Mouse (Mus musculus): ENCODE measurements at regions not wholly inside any gene's neighbourhood (a gene's known extent, or its start where the extent isn't known, plus 50 kb on each side); places are given as distances from the start of the nearest gene placed in this dataset.

DNA sequence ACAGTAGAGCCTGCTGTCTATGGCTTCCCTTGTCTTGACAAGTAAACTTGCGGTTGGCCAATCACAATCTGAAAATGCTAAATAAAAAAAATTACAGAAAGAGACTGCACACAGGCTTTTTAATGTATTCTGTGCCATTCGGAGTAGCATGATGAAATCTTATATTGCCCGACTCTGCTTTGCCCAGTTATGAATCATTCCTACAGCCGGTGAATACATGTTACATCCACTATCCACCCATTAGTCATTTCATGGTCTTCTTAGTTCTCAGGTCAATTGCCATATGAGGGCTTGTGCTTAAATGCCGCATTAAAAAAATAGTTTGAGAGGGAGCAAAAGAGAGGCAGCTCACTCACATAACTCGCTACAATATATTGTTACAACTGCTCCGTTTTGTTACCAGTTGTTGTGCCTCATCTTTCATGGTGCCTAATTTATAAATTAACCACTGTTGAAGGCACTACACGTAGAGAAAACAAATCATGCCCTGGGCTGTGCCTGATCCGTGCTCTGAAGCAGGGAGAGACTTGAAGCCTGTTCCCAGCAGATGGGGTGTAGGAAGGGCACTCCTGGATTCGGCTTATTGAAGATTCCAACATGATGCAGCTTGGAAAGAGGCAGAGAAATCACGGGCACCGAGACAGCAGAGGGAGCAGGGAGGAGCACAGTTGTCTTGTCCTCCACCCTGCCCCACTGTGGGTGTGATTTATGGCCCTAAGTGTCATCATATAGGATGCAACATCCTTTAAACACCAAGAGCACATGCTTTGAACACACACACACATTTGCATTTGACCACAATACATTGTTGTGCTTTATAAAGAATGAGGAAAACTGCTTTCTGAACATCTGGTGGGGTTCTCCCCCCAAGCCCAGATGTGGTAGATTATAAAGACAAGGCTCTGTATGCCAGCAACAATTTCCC, 427.0 kb upstream of the Zmiz1 start:
- TF ChIP-seq POU5F1 (IDR thresholded peaks at IDR 0.05; ENCODE audit: borderline replicate concordance, low read length) (no peak), CTCF (conservative IDR thresholded peaks at IDR 0.05; ENCODE audit: low read length) (no peak), NANOG (IDR thresholded peaks at IDR 0.05; ENCODE audit: borderline replicate concordance, low read length) (no peak)
- H3K4me3 ChIP-seq (replicated peaks; ENCODE audit: low read length): no peak overlapping the region
- H3K27me3 ChIP-seq (ENCODE audit: insufficient read depth, low read length): peaks cover 6% of the 10 kb centered on the region; the same call in 1 of the 2 replicates
- H3K9me3 ChIP-seq (ENCODE audit: low read length): no peaks in the 10 kb centered on the region
- H3K36me3 ChIP-seq (ENCODE audit: insufficient read depth, low read length): no peaks in the 10 kb centered on the region
- peaks cover 18% of the 10 kb centered on the region for H3K4me1 ChIP-seq (replicated peaks; ENCODE audit: low read depth, low read length)

DNA sequence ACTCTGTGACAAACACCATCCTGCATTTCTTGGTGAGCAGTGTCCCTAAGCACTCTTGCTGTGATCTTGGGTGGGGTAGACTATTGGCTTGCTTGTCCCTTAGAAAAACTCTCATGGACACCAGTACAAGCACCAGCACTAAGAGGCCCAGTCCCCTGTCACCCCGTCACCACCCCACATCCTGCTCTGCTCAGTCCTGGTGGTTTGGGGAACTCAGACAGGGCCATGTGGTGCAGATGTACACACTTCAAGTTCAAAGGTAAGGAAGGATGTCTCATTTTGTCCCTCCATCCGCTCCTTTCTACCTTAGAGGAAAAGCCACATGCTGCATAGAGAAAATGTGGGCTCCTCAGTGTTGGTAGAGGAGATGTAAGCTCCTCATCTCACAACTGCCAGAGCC, 426.1 kb upstream of the Zmiz1 start:
- Histone ChIP-seq H3K9me3 (ENCODE audit: low read length) (no peaks in the 10 kb centered on the region), H3K4me1 (replicated peaks; ENCODE audit: low read depth, low read length) (peaks cover 18% of the 10 kb centered on the region), H3K4me3 (replicated peaks; ENCODE audit: low read length) (no peak overlapping the region), H3K27me3 (ENCODE audit: insufficient read depth, low read length) (no peaks in the 10 kb centered on the region; the same call in 1 of the 2 replicates), H3K36me3 (ENCODE audit: insufficient read depth, low read length) (no peaks in the 10 kb centered on the region)
- TF ChIP-seq NANOG (IDR thresholded peaks at IDR 0.05; ENCODE audit: borderline replicate concordance, low read length): no peak
- TF ChIP-seq POU5F1 (IDR thresholded peaks at IDR 0.05; ENCODE audit: borderline replicate concordance, low read length): no peak
- no peak for TF ChIP-seq CTCF (conservative IDR thresholded peaks at IDR 0.05; ENCODE audit: low read length)

DNA sequence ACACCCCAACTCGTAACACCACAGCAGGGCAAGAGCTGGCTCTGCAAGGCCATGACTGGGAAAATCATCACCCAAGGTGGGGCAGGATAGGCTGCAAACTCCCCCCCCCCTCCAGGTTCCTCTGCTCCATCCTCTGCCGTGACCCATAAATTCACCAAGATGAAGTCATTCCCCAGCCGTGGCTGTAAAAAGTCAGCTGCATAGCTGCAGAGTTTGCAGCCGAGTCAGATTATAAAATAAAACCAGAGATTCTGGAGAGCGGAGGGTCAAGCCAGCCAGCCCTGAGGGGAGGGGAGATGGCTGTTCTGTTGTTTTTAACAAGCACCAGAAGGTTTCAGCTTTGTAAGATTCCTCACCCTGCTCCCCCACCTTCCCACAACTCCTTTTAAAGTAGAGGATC, 416.7 kb upstream of the Zmiz1 start:
- TF ChIP-seq CTCF (conservative IDR thresholded peaks at IDR 0.05; ENCODE audit: low read length): no peak
- Histone ChIP-seq H3K4me1 (replicated peaks; ENCODE audit: low read depth, low read length) (no peaks in the 10 kb centered on the region), H3K27me3 (ENCODE audit: insufficient read depth, low read length) (no peaks in the 10 kb centered on the region; the same call in 1 of the 2 replicates), H3K9me3 (ENCODE audit: low read length) (no peaks in the 10 kb centered on the region), H3K36me3 (ENCODE audit: insufficient read depth, low read length) (no peaks in the 10 kb centered on the region), H3K4me3 (replicated peaks; ENCODE audit: low read length) (no peak overlapping the region)

DNA sequence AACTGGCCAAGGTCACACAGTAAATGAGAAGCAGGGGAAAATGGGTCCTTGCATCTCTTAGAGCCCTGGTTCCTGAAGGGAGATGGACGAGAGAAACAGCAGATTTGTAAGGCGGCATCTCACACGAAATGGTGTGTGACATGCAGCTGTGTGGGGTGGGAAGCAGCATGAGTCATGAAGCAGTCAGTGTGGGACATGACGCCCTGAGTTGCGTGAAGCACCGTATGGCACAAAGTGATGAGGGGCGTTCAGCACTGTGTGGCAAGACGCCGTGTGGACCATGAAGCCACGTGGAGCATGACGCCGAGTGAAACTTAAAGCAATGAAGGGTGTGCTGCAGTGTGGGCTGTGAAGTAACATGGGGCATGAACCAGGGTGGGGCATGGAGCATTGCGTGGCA, 414.9 kb upstream of the Zmiz1 start:
- TF ChIP-seq CTCF (conservative IDR thresholded peaks at IDR 0.05; ENCODE audit: low read length) (no peak), POU5F1 (IDR thresholded peaks at IDR 0.05; ENCODE audit: borderline replicate concordance, low read length) (no peak), NANOG (IDR thresholded peaks at IDR 0.05; ENCODE audit: borderline replicate concordance, low read length) (no peak)
- Histone ChIP-seq H3K4me1 (replicated peaks; ENCODE audit: low read depth, low read length) (no peaks in the 10 kb centered on the region), H3K4me3 (replicated peaks; ENCODE audit: low read length) (no peak overlapping the region), H3K9me3 (ENCODE audit: low read length) (no peaks in the 10 kb centered on the region), H3K27me3 (ENCODE audit: insufficient read depth, low read length) (0 out of 2 replicates have a peak, but pooled peaks cover 2% of the 10 kb centered on the region), H3K36me3 (ENCODE audit: insufficient read depth, low read length) (no peaks in the 10 kb centered on the region)

DNA sequence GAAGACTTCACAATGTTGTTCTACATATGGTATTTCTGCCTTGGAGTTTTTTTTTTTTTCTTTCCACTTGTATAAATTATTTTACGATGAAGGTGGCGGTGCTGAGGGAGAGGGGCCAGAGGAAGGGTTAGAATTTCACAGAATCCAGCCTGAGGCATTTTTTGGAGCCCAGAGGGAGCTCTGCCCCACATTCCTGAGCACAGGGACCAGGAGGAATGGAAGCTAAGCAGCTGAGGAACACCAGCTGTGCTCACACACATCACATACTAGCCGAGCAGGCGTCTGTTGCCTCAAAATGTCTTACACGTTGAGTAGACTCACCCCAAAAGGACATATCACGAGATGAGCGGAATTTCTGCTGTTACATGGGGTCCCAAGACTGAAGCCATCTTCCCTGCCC, 414.1 kb upstream of the Zmiz1 start:
- Histone ChIP-seq H3K4me3 (replicated peaks; ENCODE audit: low read length) (no peak overlapping the region), H3K9me3 (ENCODE audit: low read length) (no peaks in the 10 kb centered on the region), H3K36me3 (ENCODE audit: insufficient read depth, low read length) (no peaks in the 10 kb centered on the region), H3K27me3 (ENCODE audit: insufficient read depth, low read length) (0 out of 2 replicates have a peak, but pooled peaks cover 4% of the 10 kb centered on the region), H3K4me1 (replicated peaks; ENCODE audit: low read depth, low read length) (no peaks in the 10 kb centered on the region)
- no peak for TF ChIP-seq NANOG (IDR thresholded peaks at IDR 0.05; ENCODE audit: borderline replicate concordance, low read length)
- no peak for TF ChIP-seq POU5F1 (IDR thresholded peaks at IDR 0.05; ENCODE audit: borderline replicate concordance, low read length)
- no peak for TF ChIP-seq CTCF (conservative IDR thresholded peaks at IDR 0.05; ENCODE audit: low read length)

DNA sequence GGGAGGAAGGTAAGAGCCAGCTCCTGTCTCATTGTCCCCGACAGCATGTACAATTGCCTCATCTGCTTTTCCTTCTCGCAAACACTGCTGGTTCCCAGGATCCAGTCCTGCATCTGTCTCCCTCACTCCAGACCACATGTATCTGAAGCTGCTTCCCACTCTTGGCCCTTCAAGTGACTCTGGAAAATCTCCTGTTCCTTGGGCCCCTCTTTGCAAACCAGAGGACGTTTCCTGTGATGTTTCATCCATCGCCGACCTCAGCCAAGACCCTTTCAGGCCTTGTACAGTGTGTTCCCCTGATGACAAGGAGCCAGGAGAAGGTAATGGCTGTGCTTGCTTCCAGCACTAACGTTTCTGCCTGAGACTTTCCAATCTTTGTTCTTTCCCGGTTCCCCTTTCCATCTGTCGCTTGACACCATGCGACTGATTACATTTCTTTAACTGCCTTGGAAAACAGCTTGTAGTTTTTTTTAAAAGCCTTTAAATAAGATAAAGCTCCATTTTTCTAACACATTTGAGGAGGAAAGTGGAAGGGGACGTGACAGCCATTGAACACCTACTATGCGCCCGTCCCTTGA, 408.2 kb upstream of the Zmiz1 start:
- H3K4me1 ChIP-seq (replicated peaks; ENCODE audit: low read depth, low read length): no peaks in the 10 kb centered on the region
- H3K36me3 ChIP-seq (ENCODE audit: insufficient read depth, low read length): no peaks in the 10 kb centered on the region
- H3K9me3 ChIP-seq (ENCODE audit: low read length): no peaks in the 10 kb centered on the region
- H3K27me3 ChIP-seq (ENCODE audit: insufficient read depth, low read length): peaks cover 29% of the 10 kb centered on the region
- TF ChIP-seq POU5F1 (IDR thresholded peaks at IDR 0.05; ENCODE audit: borderline replicate concordance, low read length) (no peak), NANOG (IDR thresholded peaks at IDR 0.05; ENCODE audit: borderline replicate concordance, low read length) (no peak), CTCF (conservative IDR thresholded peaks at IDR 0.05; ENCODE audit: low read length) (no peak)
- no peak overlapping the region for H3K4me3 ChIP-seq (replicated peaks; ENCODE audit: low read length)

DNA sequence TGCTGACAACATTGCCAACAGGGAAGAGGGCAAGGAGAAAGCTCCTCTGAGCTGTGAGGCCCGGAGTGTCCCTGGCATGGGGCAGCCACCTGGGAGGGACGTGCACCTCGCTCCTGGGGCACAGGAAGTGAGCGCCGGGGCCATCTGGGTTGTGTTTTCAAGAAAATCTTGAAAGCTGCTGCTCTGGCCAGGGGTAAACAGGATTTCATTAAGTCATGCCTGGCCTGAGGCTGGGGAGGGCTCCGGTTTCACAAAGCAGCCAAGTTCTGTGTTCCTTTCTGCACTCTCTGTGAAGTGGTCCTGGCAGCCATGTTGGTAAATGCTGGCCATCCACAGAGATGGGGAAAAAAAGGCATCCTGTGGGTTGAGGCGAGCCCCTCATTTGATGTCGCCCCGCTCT, 406.8 kb upstream of the Zmiz1 start:
- H3K9me3 ChIP-seq (ENCODE audit: low read length): no peaks in the 10 kb centered on the region

DNA sequence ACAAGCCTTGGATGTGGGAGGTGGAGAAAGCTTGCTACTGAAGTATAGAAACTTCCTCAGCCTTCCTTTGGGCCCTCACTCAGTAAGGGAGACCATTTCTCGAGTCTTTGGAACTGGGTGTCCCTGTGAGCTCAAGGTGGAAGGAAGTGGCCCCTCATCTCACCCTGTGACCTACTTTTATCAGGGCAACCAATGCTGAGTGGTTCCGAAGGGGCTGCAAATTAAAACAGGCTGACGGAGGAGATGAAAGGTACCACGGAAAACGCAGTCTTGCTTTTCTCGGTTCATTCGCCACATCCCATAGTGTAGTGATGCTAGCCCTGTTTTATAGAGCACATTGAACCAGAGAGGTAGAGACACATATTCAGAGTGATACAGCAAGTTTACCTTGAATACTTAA, 399.6 kb upstream of the Zmiz1 start:
- peaks cover 8% of the 10 kb centered on the region; the same call in 1 of the 2 replicates for H3K27me3 ChIP-seq (ENCODE audit: insufficient read depth, low read length)
- H3K4me3 ChIP-seq (replicated peaks; ENCODE audit: low read length): no peak overlapping the region
- TF ChIP-seq CTCF (conservative IDR thresholded peaks at IDR 0.05; ENCODE audit: low read length): no peak
- H3K9me3 ChIP-seq (ENCODE audit: low read length): peaks cover 18% of the 10 kb centered on the region
- H3K36me3 ChIP-seq (ENCODE audit: insufficient read depth, low read length): no peaks in the 10 kb centered on the region
- H3K4me1 ChIP-seq (replicated peaks; ENCODE audit: low read depth, low read length): peaks cover 7% of the 10 kb centered on the region

More for the DNA sequence above, 406.8 kb upstream of the Zmiz1 start:
- Histone ChIP-seq H3K4me1 (replicated peaks; ENCODE audit: low read depth, low read length) (no peaks in the 10 kb centered on the region), H3K36me3 (ENCODE audit: insufficient read depth, low read length) (no peaks in the 10 kb centered on the region), H3K4me3 (replicated peaks; ENCODE audit: low read length) (no peak overlapping the region), H3K27me3 (ENCODE audit: insufficient read depth, low read length) (peaks cover 29% of the 10 kb centered on the region)
- TF ChIP-seq POU5F1 (IDR thresholded peaks at IDR 0.05; ENCODE audit: borderline replicate concordance, low read length): no peak
- no peak for TF ChIP-seq NANOG (IDR thresholded peaks at IDR 0.05; ENCODE audit: borderline replicate concordance, low read length)
- TF ChIP-seq CTCF (conservative IDR thresholded peaks at IDR 0.05; ENCODE audit: low read length): no peak
